Mouse (Mus musculus): ENCODE measurements around the gene Olfr71.

The Olfr71 gene

DNA sequence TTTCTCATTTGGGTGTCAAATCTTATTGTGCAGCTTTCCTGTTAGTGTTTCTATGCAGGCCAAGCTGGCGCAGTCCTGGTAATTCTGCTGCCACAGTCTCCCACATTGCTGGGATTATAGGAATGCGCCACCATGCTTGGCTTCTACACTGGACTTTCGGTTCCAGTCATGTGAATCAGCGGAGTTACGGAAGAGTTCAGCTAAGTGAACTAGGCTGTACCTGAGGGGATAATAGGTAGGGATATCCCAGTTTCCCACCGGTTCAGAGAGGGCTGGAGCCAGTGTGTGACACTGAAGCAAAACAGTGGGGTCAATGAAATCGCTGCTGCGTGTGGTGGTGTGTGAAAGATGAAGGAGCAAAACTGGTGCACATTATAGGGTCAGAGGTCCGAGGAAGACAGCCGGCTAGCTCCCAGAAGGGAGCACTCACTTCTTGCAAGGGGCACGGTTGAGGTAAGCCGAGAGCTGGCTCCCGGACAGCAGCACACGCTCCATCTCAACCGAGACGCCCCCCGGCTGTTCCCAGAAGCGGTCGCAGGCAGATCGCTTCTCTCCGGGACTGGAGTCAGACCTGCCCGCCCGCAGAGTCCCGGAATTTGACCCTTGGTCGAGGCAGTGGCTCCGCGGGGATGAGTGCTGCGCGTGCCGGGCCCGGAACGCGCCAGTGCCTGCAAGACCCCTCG lies 54.3 kb downstream of the Olfr71 start:
- no peak for DNase-seq

Measured in heart, adult 11 months (tissue).